Mouse (Mus musculus) frontal cortex, adult (tissue): ENCODE results near the gene Pa2g4.

ENCODE experiments used
- ATAC-seq: cut with Nextera tagmentation; 2 replicates; pipeline ENCODE4 v1.9.2; 2017; ENCODE audit warnings: mild to moderate bottlenecking, moderate library complexity, mixed read lengths; ENCODE audit not compliant: low TSS enrichment

Pa2g4 gene

GRCm38 (mm10) chr10:128536266-128536940 is 29.4 kb downstream of the Pa2g4 start:
- ATAC-seq: peak; percentile 97

GRCm38 (mm10) chr10:128535624-128536265 is 30.0 kb downstream of the Pa2g4 start:
- ATAC-seq: peak; percentile 62

- no peak for ATAC-seq
Measured at GRCm38 (mm10) chr10:128535206-128535605, 30.6 kb downstream of the Pa2g4 start.

DNA sequence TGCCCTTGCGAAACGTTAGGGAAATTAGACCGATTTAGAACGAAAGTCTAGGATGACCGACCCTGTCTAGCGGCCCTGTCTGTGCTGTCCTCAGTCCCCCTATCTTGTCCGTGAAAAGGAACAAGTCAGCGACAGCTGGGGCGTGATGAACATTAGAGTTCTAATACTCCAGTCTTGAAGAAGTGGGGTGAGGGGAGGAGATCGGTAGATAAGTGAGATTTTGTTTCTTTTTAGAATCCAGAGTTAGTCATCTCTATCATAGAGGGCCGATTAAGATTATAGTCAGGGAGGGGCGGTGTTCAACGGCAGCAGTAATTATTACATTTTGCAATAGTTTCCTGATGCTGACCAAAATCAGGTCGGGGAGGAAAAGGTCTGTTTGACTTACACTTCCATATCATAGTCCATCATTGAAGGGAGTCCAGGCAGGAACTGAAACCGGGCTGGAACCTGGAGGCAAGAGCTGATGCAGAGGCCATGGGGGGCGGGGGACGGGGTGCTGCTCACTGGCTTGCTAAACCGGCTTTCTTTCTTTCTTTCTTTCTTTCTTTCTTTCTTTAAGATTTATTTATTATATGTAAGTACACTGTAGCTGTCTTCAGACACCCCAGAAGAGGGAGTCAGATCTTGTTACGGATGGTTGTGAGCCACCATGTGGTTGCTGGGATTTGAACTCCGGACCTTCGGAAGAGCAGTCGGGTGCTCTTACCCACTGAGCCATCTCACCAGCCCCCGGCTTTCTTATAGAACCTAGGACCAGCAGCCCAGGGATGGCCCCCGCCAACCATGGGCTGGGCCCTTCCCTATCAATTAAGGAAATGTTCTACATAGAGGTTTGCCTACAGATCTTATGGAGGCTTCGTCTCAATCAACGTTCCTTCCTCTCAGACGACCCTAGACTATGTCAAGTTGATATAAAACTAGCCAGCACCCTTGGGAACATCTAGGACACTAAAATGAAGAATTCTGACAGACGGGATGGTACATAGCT is 39.1 kb downstream of the Pa2g4 start:
- ATAC-seq: no peak

GRCm38 (mm10) chr10:128525671-128526308 is 40.0 kb downstream of the Pa2g4 start, which contains the start of gene Esyt1:
Gene Esyt1, minus strand, starts transcription at chr10:128525871.
- peak; percentile 95 for ATAC-seq

- ATAC-seq: peak; percentile 41; the same call in 1 of the 2 replicates
Measured at GRCm38 (mm10) chr10:128524732-128525662, 40.8 kb downstream of the Pa2g4 start.

GRCm38 (mm10) chr10:128524111-128524731 is 41.6 kb downstream of the Pa2g4 start:
- no peak for ATAC-seq

- ATAC-seq: no peak
Measured at GRCm38 (mm10) chr10:128522351-128522750, 43.4 kb downstream of the Pa2g4 start.

DNA sequence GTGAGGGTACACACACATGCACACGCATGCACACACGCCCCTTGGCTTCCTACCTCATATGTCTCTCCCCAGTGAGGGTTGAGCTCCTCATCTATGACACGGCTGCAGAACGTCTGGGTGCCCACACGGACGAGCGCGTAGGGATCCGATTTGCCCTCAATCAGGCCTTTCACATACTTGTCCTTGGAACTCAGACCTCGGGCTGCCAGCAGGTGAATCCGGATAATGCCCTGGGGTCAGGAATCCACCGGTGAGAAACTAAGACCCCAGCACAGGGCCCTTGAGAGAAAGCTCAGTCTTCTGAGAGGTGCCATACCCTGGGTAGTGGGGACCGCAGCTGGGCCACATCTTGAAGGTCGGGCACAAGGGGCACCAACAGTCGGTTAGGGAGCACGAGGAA is 45.2 kb downstream of the Pa2g4 start:
- no peak for ATAC-seq

DNA sequence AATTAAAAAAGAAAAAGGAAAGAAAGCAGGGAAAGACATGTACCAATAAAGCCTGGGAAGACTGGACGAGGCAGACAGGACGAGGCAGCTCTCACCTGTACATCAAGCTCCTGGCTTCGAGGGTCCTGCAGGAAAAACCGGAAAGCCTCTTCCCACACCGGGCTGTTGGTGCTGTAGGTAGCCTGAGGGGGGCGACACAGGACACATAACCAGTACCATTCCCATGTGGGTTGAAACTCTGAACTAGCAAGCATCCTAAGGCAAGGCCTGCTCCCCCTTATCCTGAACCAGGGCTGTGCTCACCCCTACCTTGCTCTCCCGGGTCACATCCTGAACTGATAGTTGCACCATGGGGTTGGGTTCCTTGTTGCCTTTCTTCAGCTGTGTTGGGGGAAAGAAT is 47.0 kb downstream of the Pa2g4 start:
- peak; percentile 35; the same call in 1 of the 2 replicates for ATAC-seq

DNA sequence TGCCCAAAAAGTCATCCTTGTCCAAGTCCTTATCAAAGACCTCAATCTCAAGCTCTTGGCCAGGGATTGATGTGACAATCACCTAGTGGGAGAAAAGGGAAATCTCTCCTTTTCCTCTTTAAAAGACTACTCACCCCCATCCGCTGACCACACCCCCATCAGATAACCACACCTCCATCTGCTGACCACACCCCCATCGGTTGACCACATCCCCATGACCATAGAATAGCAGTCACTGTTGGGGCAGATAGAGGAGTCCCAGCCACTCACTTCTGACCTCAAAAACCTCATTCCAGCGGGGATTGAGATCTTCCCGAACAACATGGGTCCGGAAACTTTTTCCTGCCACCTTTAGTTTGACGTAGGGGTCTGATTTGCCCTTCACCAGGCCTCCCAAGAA is 49.1 kb downstream of the Pa2g4 start:
- no peak for ATAC-seq

GRCm38 (mm10) chr10:128516029-128516428 is 49.8 kb downstream of the Pa2g4 start:
- no peak for ATAC-seq

DNA sequence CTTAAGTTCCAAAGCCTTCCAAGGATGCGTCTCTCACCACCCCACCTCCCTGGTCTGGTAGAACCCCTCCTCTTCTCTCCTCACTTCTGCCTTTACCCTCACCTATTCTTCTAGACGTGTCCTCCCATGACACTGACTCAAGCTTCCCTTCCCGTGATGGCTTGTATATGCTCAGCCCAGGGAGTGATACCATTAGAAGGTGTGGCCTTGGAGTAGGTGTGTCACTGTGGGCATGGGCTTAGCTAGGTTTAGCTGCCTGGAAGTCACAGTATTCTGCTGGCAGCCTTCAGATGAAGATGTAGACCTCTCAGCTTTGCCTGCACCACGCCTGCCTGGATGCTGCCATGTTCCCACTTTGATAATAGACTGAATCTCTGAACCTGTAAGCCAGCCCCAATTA is 50.7 kb downstream of the Pa2g4 start:
- no peak for ATAC-seq

DNA sequence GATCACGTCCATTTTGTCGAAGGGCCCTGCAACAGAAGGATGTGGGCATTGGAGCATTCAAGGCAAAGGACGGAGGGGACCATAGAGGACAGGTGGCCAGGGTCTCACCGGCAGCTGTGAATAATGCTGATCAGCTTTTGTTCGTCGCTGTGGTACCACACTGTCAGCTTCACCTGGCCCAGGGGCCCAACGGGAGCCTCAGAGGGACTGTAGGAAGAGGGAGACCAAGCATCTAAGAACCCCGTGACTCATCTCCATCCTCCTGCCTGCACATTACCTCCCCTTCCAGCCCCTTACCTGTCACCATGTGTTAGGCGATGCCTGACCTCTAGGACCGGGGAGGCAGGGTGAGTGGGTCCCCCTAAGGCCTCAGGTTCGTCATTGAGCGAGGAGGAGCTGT is 54.0 kb downstream of the Pa2g4 start:
- no peak for ATAC-seq

DNA sequence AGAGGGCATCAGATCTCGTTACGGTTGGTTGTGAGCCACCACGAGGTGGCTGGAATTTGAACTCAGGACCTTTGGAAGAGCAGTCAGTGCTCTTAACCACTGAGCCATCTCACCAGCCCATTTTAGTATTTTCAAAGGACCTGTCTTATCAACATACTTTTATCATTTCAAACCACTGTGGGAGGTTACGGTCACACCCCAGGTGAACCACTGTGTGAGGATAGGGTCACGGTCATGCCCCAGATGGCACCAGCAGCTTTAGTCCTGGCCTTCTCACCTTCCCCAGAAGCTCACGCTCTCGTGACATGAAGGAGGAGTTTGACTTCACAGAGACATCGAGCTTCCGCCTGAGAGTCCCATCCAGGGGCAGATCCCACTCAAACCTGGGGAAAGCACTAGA is 54.6 kb downstream of the Pa2g4 start:
- ATAC-seq: no peak

DNA sequence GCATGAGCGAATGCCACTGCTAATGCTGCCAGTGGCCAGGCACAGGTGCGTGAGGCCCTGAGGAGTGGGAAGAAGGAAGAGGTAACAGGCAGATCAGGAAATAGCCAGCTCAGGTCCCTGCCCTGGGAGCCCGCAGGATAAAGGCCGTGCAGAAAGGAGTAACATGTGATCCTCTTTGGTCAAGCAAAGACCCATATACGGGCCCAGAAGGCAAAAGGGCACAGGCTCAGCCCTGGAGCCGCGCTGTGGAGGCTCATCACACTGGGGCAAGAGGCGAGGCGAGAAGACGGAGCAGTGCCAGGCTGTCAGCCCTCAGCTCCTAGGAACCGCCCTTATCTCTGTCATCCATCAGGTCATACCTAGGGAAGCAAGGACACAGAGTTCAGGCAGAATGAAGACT is 55.5 kb downstream of the Pa2g4 start:
- no peak for ATAC-seq

GRCm38 (mm10) chr10:128509831-128510230 is 56.0 kb downstream of the Pa2g4 start:
- no peak for ATAC-seq

- no peak for ATAC-seq
Measured at GRCm38 (mm10) chr10:128509203-128509602, 56.6 kb downstream of the Pa2g4 start.

DNA sequence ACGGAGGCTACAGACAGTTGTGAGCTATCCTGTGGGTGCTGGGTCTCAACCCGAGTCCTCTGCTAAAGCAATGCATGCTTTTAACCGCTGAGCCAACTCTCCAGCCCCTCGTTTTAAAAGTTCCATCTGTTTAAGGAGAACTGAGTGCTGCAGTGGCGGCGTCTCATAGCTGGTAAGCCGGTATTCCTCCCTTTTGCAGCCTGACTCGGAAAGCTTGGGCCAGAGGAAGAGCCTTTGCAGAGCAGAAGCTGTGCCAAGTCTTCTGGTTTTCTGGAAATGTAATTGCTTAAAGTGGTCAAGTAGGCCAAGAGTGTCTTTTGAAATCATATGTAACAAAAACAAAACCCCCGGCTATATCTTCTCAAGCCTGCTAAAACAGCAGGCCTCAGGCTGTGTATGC is 57.5 kb downstream of the Pa2g4 start:
- no peak for ATAC-seq
